Mouse (Mus musculus): ENCODE results near the gene Abca14.

The Abca14 gene

GRCm38 (mm10) chr7:120203789-120204188 is at the start of gene Abca14:
Gene Abca14, plus strand, starts transcription at chr7:120203961.
- DNase-seq: peak in 1 of 2 experiments; percentile 5

- DNase-seq: no peak
These were observed 46.8 kb upstream of the Abca14 start for GRCm38 (mm10) chr7:120156841-120157409.

- no peak for DNase-seq
These were observed 46.1 kb upstream of the Abca14 start for GRCm38 (mm10) chr7:120157575-120158061.

DNA sequence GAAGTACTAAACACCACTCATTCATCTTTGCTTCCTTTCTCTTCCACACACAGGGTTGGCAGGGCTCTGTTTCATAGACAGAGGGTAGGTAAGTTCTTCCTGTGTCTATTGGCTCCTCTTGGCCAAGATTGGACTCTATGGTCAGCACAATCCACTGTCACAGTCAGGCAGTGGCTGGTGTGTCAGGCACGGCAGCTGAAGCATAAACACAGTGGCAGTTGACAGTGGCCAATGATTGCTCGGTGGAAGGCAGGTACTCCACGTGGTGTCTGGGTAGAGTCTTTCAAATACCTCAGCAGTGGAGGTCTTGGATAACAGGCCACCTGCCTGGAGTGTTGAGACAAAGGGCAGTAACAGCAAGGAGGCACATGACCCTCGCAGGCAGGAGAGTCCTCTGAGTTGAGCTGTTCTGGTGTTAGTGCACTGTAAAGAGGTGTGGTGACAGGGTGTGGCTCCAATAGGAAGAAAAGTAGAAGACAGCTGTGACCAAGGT is 45.6 kb upstream of the Abca14 start:
- DNase-seq: no peak

GRCm38 (mm10) chr7:120163581-120164251 is 40.0 kb upstream of the Abca14 start:
- no peak for DNase-seq

GRCm38 (mm10) chr7:120172188-120172700 is 31.5 kb upstream of the Abca14 start:
- no peak for DNase-seq

DNA sequence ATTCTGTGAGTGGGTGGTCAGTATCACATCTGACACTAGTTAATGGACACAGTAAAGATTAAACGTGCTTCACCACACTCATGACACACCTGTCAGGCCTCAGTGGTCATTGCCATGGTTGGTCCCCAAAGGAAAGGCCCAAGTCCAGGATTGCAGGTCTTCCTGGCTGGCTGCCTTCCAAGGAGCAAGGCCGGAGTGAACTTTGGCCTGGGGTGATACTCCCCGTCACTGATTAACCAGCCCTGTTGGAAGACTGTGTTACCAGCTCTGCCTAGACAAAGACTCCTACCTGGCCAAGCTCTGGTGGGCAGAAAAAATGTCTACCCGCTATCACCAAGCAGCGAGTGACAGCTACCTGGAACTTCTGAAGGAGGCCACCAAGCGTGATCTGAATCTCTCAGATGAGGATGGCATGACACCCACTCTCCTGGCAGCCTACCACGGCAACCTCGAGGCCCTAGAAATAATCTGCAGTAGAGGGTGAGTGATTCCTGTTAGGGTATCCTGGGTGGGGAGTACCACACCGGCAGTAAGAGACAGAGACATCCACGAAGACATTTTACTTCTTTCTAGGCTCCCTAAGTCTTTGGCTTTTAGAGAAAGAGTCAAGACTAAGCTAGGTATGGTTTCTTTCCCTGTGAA is 30.0 kb upstream of the Abca14 start, which contains the start of gene Anks4b:
Gene Anks4b (plus strand): TSS at position 256 of the 642 bp plus-strand sequence.
- DNase-seq: no peak

- no peak for DNase-seq
These were observed 28.8 kb upstream of the Abca14 start for GRCm38 (mm10) chr7:120174723-120175504.

GRCm38 (mm10) chr7:120177611-120178010 is 26.1 kb upstream of the Abca14 start:
- no peak for DNase-seq

GRCm38 (mm10) chr7:120178935-120179334 is 24.8 kb upstream of the Abca14 start:
- DNase-seq: no peak

GRCm38 (mm10) chr7:120180547-120180946 is 23.2 kb upstream of the Abca14 start:
- no peak for DNase-seq

DNA sequence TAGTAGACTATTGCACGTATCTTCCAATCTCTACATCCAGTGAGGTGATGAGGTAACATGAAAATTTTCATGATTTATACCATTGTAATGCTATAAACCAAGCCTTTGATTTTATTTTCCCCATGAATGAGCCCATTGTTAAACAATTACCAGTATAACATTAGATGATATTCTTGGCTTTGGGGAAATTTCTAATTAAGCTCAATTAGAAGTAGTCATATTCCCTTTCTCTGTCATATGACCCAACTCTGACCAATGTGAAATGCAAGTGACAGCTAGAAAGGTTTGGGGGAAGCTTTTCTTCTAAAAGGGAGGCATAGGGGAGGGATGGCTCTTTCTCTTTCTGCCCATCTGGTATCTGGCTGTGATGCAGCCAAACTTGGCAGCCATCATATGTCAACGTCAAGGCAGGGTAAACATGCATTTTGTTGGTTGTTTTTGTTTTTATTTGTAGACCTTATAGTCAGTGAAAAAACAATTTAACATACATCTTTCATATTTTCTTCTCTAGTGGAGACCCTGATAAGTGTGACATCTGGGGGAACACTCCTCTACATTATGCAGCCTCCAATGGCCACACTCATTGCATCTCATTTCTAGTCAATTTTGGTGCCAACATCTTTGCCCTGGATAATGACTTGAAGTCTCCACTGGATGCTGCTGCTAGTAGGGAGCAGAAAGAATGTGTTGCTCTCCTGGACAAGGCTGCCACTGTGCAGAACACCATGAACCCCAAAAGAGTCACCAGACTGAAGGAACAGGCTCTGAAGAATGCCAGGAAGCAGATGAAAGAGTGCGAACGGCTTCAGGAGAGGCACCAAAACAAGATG is 22.1 kb upstream of the Abca14 start:
- DNase-seq: no peak

- no peak for DNase-seq
These were observed 20.9 kb upstream of the Abca14 start for GRCm38 (mm10) chr7:120182891-120183290.

- no peak for DNase-seq
These were observed 14.8 kb upstream of the Abca14 start for GRCm38 (mm10) chr7:120188946-120189345.

DNA sequence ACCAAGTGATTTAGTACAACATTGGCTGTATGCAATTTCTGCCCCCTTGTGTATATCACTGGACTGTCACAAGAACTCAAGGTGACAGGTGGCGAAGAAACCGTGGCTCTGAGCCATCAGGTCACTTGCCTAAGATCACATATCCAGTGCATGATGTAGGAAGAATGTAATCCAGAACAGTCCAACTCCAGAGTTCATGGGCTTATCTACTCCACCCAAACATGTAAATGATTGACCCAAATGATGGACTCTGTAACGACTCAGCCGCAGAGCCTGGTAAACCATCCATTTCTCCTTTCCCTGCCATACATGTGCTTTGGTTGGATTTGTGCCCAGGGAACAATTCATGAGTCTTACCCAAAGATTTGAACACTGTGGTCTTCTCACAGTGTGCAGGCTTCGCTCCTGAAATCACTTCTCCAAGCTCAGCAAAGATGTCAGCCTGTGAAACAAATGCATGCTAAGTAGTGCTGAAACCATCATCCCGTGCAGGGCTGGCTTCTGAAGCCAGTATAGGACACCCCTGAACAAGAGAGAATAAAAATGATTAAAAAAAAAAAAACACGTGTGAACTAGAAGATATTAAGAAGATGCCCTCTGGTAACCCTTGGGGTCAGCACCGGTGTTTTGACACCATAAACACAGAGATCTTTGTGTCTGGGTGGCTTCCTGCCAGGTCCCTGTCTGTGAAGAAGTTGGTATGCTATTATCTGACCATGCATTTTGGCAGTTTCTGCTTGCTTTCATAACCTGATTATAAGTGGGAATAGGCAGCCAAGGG is 14.2 kb upstream of the Abca14 start:
- DNase-seq: no peak

GRCm38 (mm10) chr7:120190150-120190665 is 13.6 kb upstream of the Abca14 start:
- DNase-seq: no peak

DNA sequence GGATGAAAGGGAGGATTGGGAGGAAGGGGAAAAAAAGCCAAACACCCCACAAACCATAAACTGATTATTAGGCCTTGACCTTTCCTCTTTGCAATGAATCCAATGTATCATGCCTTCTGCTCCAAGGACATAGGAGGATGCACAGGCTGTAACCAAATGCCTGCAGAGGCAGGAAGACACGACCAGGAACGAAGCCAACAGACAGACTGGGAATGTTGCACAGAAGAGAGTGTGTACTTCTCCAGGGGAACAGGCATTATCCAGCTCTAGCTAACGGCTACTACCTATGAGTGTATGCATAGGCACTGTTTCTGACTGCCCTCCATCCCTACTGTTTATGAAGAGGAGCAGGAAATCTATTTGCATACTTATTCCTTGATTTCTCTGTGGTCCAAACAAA is 11.6 kb upstream of the Abca14 start:
- DNase-seq: no peak

GRCm38 (mm10) chr7:120192816-120193215 is 10.9 kb upstream of the Abca14 start:
- DNase-seq: no peak

DNA sequence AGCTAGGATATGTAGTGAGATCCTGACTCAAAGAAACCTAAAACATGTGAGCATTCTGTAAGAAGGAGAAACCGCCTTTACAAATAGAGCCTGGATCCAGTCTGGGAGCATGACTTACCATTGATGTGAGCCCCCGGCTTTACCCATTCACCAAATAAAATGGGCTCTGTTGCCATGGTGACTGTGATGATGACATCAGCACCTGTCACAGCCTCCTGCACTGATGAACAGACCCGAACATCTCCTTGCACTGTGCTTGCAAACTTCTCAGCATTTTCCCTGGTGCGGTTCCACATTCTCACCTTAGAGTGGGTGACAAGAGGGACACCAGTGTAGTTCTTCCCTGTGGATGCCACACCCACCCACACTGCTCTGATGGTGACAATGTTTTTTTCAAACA is 8.6 kb upstream of the Abca14 start:
- DNase-seq: no peak

DNA sequence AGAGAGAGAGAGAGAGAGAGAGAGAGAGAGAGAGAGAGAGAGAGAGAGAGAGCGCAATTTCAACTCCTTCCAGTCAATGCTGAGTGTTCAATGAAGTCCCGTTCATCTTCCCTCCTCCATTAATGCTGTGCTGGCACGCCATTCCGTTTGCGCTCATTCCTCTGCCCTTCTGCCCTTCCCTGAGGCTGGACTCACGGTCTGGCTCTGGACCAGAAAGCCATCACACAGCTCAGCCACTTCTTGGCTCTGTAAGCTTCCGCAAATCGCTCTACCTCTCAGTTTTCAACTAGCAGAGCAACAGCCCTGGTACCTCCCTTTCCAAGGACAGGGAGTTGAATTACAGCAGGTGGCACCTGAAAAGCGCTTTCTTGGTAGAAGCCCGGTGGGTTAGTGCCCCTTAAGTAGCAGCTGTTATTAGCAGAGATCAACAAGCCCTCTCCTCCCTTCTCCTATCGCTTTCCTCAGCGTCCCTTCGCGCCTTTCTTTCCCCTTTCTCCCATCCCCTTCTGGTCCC is 2.5 kb upstream of the Abca14 start:
- no peak for DNase-seq

- no peak for DNase-seq
These were observed 2.0 kb upstream of the Abca14 start, which contains the start of gene Crym for GRCm38 (mm10) chr7:120201771-120202170. Gene Crym, minus strand, starts transcription at chr7:120202111.

Measured in thymus, adult 18-20 months (tissue).